Mouse (Mus musculus): ENCODE results near the gene Car6. TPM values are rescaled to one million over a fixed set of nuclear protein-coding genes. Genes with fewer than 3 reads are reported as not detected.

Car6 gene
- polyA plus RNA-seq (2012; rRNA removed), result not detected in 2 replicates

GRCm38 (mm10) chr4:150201232-150201631 is at the start of gene Car6:
TSS of gene Car6 (minus strand) at chr4:150201332.
- no peak for DNase-seq (ENCODE audit: low read depth)
- TF ChIP-seq POLR2A (IDR thresholded peaks at IDR 0.05; ENCODE audit: borderline replicate concordance, extremely low read depth, insufficient read depth, insufficient read length, poor library complexity, severe bottlenecking) (no peak), CTCF (IDR thresholded peaks at IDR 0.05; ENCODE audit: borderline replicate concordance, extremely low read depth, insufficient read depth, insufficient read length) (no peak)

- DNase-seq (ENCODE audit: low read depth), result no peak
These were observed 48.7 kb upstream of the Car6 start for GRCm38 (mm10) chr4:150249731-150250270.

GRCm38 (mm10) chr4:150248917-150249316 is 47.8 kb upstream of the Car6 start:
- TF ChIP-seq POLR2A (IDR thresholded peaks at IDR 0.05; ENCODE audit: borderline replicate concordance, extremely low read depth, insufficient read depth, insufficient read length, poor library complexity, severe bottlenecking), result no peak
- no peak for TF ChIP-seq CTCF (IDR thresholded peaks at IDR 0.05; ENCODE audit: borderline replicate concordance, extremely low read depth, insufficient read depth, insufficient read length)
- DNase-seq (ENCODE audit: low read depth), result no peak

More at GRCm38 (mm10) chr4:150249731-150250270, 48.7 kb upstream of the Car6 start:
- TF ChIP-seq POLR2A (IDR thresholded peaks at IDR 0.05; ENCODE audit: borderline replicate concordance, extremely low read depth, insufficient read depth, insufficient read length, poor library complexity, severe bottlenecking) (no peak), CTCF (IDR thresholded peaks at IDR 0.05; ENCODE audit: borderline replicate concordance, extremely low read depth, insufficient read depth, insufficient read length) (no peak)

- peak; percentile 81 for DNase-seq (ENCODE audit: low read depth)
- TF ChIP-seq CTCF (IDR thresholded peaks at IDR 0.05; ENCODE audit: borderline replicate concordance, extremely low read depth, insufficient read depth, insufficient read length) (peak; percentile 96), POLR2A (IDR thresholded peaks at IDR 0.05; ENCODE audit: borderline replicate concordance, extremely low read depth, insufficient read depth, insufficient read length, poor library complexity, severe bottlenecking) (no peak)
These were observed 46.9 kb upstream of the Car6 start for GRCm38 (mm10) chr4:150248009-150248408.

- no peak for DNase-seq (ENCODE audit: low read depth)
- TF ChIP-seq POLR2A (IDR thresholded peaks at IDR 0.05; ENCODE audit: borderline replicate concordance, extremely low read depth, insufficient read depth, insufficient read length, poor library complexity, severe bottlenecking) (no peak), CTCF (IDR thresholded peaks at IDR 0.05; ENCODE audit: borderline replicate concordance, extremely low read depth, insufficient read depth, insufficient read length) (no peak)
These were observed 44.7 kb upstream of the Car6 start for GRCm38 (mm10) chr4:150245876-150246275.

- TF ChIP-seq CTCF (IDR thresholded peaks at IDR 0.05; ENCODE audit: borderline replicate concordance, extremely low read depth, insufficient read depth, insufficient read length) (no peak), POLR2A (IDR thresholded peaks at IDR 0.05; ENCODE audit: borderline replicate concordance, extremely low read depth, insufficient read depth, insufficient read length, poor library complexity, severe bottlenecking) (no peak)
- no peak for DNase-seq (ENCODE audit: low read depth)
These were observed 41.6 kb upstream of the Car6 start for GRCm38 (mm10) chr4:150242745-150243144.

- no peak for DNase-seq (ENCODE audit: low read depth)
- TF ChIP-seq POLR2A (IDR thresholded peaks at IDR 0.05; ENCODE audit: borderline replicate concordance, extremely low read depth, insufficient read depth, insufficient read length, poor library complexity, severe bottlenecking), result no peak
- TF ChIP-seq CTCF (IDR thresholded peaks at IDR 0.05; ENCODE audit: borderline replicate concordance, extremely low read depth, insufficient read depth, insufficient read length), result no peak
These were observed 40.6 kb upstream of the Car6 start for GRCm38 (mm10) chr4:150241708-150242107.

- TF ChIP-seq POLR2A (IDR thresholded peaks at IDR 0.05; ENCODE audit: borderline replicate concordance, extremely low read depth, insufficient read depth, insufficient read length, poor library complexity, severe bottlenecking) (no peak), CTCF (IDR thresholded peaks at IDR 0.05; ENCODE audit: borderline replicate concordance, extremely low read depth, insufficient read depth, insufficient read length) (no peak)
- DNase-seq (ENCODE audit: low read depth), result no peak
These were observed 39.3 kb upstream of the Car6 start for GRCm38 (mm10) chr4:150240381-150240886.

GRCm38 (mm10) chr4:150239951-150240368 is 38.8 kb upstream of the Car6 start:
- peak; percentile 97 for DNase-seq (ENCODE audit: low read depth)
- no peak for TF ChIP-seq POLR2A (IDR thresholded peaks at IDR 0.05; ENCODE audit: borderline replicate concordance, extremely low read depth, insufficient read depth, insufficient read length, poor library complexity, severe bottlenecking)
- peak; percentile 84; the same call in 1 of the 2 replicates for TF ChIP-seq CTCF (IDR thresholded peaks at IDR 0.05; ENCODE audit: borderline replicate concordance, extremely low read depth, insufficient read depth, insufficient read length)

- TF ChIP-seq POLR2A (IDR thresholded peaks at IDR 0.05; ENCODE audit: borderline replicate concordance, extremely low read depth, insufficient read depth, insufficient read length, poor library complexity, severe bottlenecking) (no peak), CTCF (IDR thresholded peaks at IDR 0.05; ENCODE audit: borderline replicate concordance, extremely low read depth, insufficient read depth, insufficient read length) (no peak)
- DNase-seq (ENCODE audit: low read depth), result no peak
These were observed 38.4 kb upstream of the Car6 start for GRCm38 (mm10) chr4:150239503-150239902.

- no peak for TF ChIP-seq POLR2A (IDR thresholded peaks at IDR 0.05; ENCODE audit: borderline replicate concordance, extremely low read depth, insufficient read depth, insufficient read length, poor library complexity, severe bottlenecking)
- TF ChIP-seq CTCF (IDR thresholded peaks at IDR 0.05; ENCODE audit: borderline replicate concordance, extremely low read depth, insufficient read depth, insufficient read length), result no peak
- no peak for DNase-seq (ENCODE audit: low read depth)
These were observed 38.0 kb upstream of the Car6 start for GRCm38 (mm10) chr4:150239087-150239480.
